Mouse (Mus musculus) forebrain, embryonic 13.5 days (tissue): ENCODE measurements at regions not wholly inside any gene's neighbourhood (a gene's known extent, or its start where the extent isn't known, plus 50 kb on each side); places are given as distances from the start of the nearest gene placed in this dataset.
"Not testable (repeated sequence)": the region's sequence is repeated elsewhere in the genome, so short reads cannot be mapped to it uniquely, and the experiment has no call there.

Experiments used
- ATAC-seq: fragments of 200-750 bp; cut with Nextera tagmentation; 2 replicates; pipeline ENCODE4 v1.8.0; 2017
- H3K27ac ChIP-seq: fragments of 300-500 bp; sonication (generic); 2 replicates; pipeline ENCODE4 v1.5.1; 2015; ENCODE audit warnings: inconsistent platforms, mild to moderate bottlenecking, moderate library complexity
- H3K27me3 ChIP-seq: fragments of 300-500 bp; sonication (generic); 2 replicates; pipeline ENCODE4 v1.6.1; 2015; ENCODE audit warnings: mild to moderate bottlenecking, inconsistent platforms
- H3K36me3 ChIP-seq: fragments of 300-500 bp; sonication (generic); 2 replicates; pipeline ENCODE4 v1.6.1; 2015; ENCODE audit warnings: mild to moderate bottlenecking, inconsistent platforms; ENCODE audit not compliant: poor library complexity, severe bottlenecking
- H3K4me1 ChIP-seq: fragments of 300-500 bp; sonication (generic); 2 replicates; pipeline ENCODE4 v1.6.1; 2015; ENCODE audit warnings: inconsistent platforms
- H3K4me2 ChIP-seq: fragments of 300-500 bp; sonication (generic); 2 replicates; pipeline ENCODE4 v1.6.1; 2015; ENCODE audit warnings: inconsistent platforms, mild to moderate bottlenecking, moderate library complexity
- H3K4me3 ChIP-seq: fragments of 300-500 bp; sonication (generic); 2 replicates; pipeline ENCODE4 v1.5.1; 2015; ENCODE audit warnings: mild to moderate bottlenecking, inconsistent platforms
- H3K9ac ChIP-seq: fragments of 300-500 bp; sonication (generic); 2 replicates; pipeline ENCODE4 v1.6.1; 2015; ENCODE audit warnings: mild to moderate bottlenecking, inconsistent platforms
- H3K9me3 ChIP-seq: fragments of 300-500 bp; sonication (generic); replicated peaks from 2 replicates; pipeline ENCODE4 v1.6.1; 2016; ENCODE audit warnings: inconsistent platforms
- WGBS: fragments of 180-500 bp; shearing (Covaris S2); methylation state at CpG from one replicate; pipeline ENCODE4 v1.1.7; 2015; 5-methylcytosine and 5-hydroxymethylcytosine counted together

DNA sequence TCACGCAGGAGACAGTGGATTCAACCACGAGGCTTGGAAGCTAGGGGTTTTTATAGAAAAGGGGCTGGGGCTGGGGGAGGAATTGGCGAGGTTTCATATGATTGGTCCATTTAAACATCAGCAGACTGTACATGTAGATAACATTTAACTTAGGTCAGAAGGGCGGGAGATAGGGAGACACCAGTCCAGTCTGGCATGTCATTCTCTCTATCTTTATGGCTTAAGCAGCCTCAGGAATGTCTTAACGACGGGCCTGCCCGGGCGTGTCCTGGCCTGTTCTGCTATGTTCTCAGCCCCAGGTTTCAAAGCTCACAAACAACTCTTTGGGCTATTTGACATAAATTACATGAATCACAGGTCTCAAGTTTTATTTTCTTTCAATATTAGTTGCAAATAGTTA is 910.6 kb downstream of the Abca13 start:
- H3K27ac ChIP-seq, H3K27me3 ChIP-seq, ATAC-seq, H3K36me3 ChIP-seq, H3K4me2 ChIP-seq, H3K4me3 ChIP-seq, H3K9ac ChIP-seq, H3K9me3 ChIP-seq, H3K4me1 ChIP-seq: not testable (repeated sequence)
- 88% methylated on average over 8 of the region's 8 CpGs for WGBS

DNA sequence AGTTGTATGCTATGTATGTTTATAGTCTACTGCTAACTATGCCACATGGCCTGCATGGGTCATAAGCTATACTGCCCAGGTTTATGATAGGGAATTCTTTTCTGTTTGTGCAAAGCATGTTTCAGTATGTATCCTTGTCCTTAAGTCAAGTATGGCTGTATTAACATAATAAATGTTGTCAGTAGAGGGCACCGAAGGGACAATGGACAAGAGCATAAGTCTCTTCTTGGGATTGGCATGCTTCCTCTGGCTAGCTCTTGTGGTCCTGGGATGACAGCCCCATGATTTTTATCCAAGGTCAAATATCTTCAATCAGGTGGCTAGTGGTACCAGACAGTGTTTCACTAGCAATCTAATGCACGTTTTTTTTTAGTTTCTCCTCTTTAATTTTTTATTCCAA is 913.3 kb downstream of the Abca13 start:
- Histone ChIP-seq H3K9me3 (no peaks in the 10 kb centered on the region), H3K4me3 (no peak overlapping the region)

DNA sequence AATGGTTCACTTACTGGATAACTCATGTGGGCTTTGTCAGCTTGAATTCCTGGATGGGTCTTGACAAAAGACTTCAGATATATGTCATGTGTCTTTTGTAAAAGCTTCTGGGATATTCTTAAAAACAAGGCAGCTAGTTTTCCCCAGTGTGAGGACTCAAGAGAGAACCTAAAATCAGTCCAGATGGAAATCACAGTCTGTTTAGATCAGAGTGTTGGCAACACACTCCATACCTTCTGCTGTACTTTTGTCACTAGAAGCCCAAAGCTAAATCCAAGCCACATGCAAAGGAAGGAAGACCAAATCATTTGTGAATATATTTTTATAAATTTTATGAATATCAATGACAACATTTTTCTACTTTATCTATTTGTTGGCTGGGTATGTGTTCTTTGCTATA is 950.4 kb downstream of the Abca13 start:
- Histone ChIP-seq H3K4me3 (no peak overlapping the region), H3K9me3 (no peaks in the 10 kb centered on the region), H3K4me2 (no peak overlapping the region), H3K36me3 (no peaks in the 10 kb centered on the region), H3K4me1 (no peaks in the 10 kb centered on the region), H3K27ac (no peak overlapping the region), H3K27me3 (no peaks in the 10 kb centered on the region), H3K9ac (no peak overlapping the region)
- no peak; the same call in 1 of the 2 replicates for ATAC-seq

More for the DNA sequence above, 913.3 kb downstream of the Abca13 start:
- 85% methylated on average over 2 of the region's 2 CpGs for WGBS
- H3K9ac ChIP-seq, result no peak overlapping the region
- no peaks in the 10 kb centered on the region for H3K27me3 ChIP-seq
- H3K4me1 ChIP-seq, result no peaks in the 10 kb centered on the region
- H3K27ac ChIP-seq, result no peak overlapping the region
- H3K36me3 ChIP-seq, result no peaks in the 10 kb centered on the region
- no peak overlapping the region for H3K4me2 ChIP-seq
- ATAC-seq, result no peak

DNA sequence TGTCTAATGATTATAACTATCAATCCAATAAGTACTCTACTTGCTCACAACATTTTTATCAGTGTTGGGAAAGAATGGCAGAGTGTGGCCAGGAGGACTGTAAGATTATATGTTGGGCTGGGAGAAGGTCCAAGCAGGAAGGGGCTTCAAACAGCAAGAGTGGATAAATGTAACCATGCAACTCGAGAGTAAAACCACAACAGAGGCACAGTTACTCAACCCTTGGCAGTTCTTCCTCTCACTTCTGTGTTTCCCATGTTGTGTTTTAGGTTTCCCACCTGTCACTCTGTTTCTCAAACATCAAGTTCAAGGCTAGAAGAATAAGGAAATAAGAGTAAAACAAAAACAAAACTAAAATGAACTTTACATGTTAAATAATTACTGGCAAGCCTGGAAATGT is 957.4 kb downstream of the Abca13 start:
- no peak for ATAC-seq
- no peaks in the 10 kb centered on the region for H3K9me3 ChIP-seq
- H3K9ac ChIP-seq, result no peak overlapping the region
- WGBS, result 85% methylated on average over 1 of the region's 1 CpGs
- no peaks in the 10 kb centered on the region for H3K27me3 ChIP-seq
- H3K36me3 ChIP-seq, result no peaks in the 10 kb centered on the region
- no peak overlapping the region for H3K27ac ChIP-seq
- no peak overlapping the region for H3K4me3 ChIP-seq
- no peak overlapping the region for H3K4me2 ChIP-seq
- H3K4me1 ChIP-seq, result no peaks in the 10 kb centered on the region

DNA sequence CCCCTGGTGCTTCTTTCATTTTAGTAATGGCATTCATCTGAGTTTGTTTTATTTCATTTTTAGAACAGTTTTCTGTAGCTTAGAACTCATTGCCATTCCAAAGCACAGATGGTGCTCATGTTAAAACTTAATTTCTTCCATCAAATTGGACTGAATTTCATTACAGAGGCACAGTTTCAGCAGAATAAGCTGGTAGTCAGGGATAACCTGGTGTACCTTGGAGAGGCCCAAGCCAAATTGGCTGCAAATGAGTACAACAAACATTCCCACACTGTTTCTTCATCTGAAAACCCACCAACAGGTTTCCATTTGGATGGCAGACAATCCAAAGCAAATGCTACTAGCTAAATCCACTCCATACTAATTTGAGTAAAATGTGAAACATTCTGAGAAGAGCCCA is 960.2 kb upstream of the Vwc2 start:
- Histone ChIP-seq H3K4me3 (no peak overlapping the region), H3K4me2 (no peak overlapping the region), H3K27me3 (no peaks in the 10 kb centered on the region), H3K9me3 (no peaks in the 10 kb centered on the region), H3K4me1 (no peaks in the 10 kb centered on the region), H3K36me3 (no peaks in the 10 kb centered on the region), H3K9ac (no peak overlapping the region), H3K27ac (no peak overlapping the region)
- no peak; the same call in 1 of the 2 replicates for ATAC-seq

DNA sequence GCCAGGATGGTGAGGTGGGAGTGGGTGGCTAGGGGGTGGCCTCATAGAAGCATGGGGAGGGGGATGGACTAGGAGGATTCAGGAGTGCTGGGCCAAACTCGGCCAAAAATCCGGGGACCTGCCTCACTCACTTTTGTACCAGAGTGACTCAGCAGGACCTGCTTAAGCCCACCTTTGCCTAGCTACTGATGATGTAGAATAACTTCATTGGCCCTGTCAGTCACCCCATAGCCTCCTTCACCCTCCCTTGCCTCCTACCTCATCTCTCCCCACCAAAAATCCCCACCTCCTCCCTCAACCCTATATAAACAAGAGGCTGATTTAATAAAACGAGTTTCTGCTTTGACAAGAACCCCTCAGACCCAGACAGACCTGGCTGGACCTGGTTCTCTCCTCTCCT is 920.3 kb upstream of the Vwc2 start:
- H3K4me1 ChIP-seq, result no peaks in the 10 kb centered on the region
- no peak overlapping the region for H3K9ac ChIP-seq
- H3K4me2 ChIP-seq, result no peak overlapping the region
- H3K4me3 ChIP-seq, result no peak overlapping the region
- H3K27ac ChIP-seq, result no peak overlapping the region
- no peaks in the 10 kb centered on the region for H3K27me3 ChIP-seq
- ATAC-seq, result no peak
- H3K9me3 ChIP-seq, result no peaks in the 10 kb centered on the region
- no peaks in the 10 kb centered on the region for H3K36me3 ChIP-seq
- WGBS, result 52% methylated on average over 3 of the region's 3 CpGs

DNA sequence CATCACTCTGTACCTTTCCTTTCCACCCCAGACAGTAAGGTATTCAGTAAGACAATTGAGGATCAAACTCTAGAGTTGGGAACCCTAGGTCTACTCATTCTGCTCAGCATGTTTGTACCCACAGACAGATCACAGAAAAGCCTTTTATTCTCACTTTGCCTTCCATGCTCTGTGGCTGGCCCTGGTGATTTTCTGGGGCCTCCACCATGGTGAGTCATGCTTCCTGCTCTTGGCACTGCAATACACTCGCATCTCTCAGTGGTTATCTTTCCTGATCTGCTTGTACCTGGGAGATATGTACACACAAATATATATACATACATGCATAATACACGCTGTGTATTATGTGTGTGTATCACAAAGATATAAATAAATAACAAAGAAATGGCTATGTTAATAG is 919.2 kb upstream of the Vwc2 start:
- Histone ChIP-seq H3K27ac (no peak overlapping the region), H3K4me2 (no peak overlapping the region), H3K9ac (no peak overlapping the region), H3K9me3 (no peaks in the 10 kb centered on the region), H3K4me1 (no peaks in the 10 kb centered on the region), H3K36me3 (no peaks in the 10 kb centered on the region), H3K27me3 (no peaks in the 10 kb centered on the region), H3K4me3 (no peak overlapping the region)
- no peak for ATAC-seq
- WGBS, result 89% methylated on average over 2 of the region's 2 CpGs

DNA sequence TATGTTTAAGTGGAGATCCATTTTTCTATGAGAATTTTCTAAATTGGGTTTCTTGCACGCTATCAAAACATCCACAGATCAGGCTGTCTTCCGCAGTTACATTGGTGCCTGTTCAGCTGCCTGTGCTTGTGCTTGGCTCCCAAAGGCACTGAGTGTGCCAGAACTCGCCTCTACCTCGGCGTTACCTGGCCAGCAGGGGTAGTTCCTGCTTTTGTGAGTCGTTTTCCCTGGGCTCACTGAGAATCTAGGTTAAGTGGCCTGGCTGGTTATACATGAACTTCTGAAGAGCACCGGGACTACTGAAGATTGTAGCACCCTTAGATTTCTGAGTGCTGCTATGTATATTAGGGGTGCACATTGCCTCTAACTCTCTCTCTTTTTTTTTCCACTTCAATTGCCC is 913.0 kb upstream of the Vwc2 start:
- H3K36me3 ChIP-seq, result no peaks in the 10 kb centered on the region
- no peak overlapping the region for H3K9ac ChIP-seq
- H3K4me2 ChIP-seq, result no peak overlapping the region
- 89% methylated on average over 7 of the region's 7 CpGs for WGBS
- H3K9me3 ChIP-seq, result no peaks in the 10 kb centered on the region
- no peak for ATAC-seq
- no peak overlapping the region for H3K4me3 ChIP-seq
- H3K4me1 ChIP-seq, result no peaks in the 10 kb centered on the region
- no peaks in the 10 kb centered on the region for H3K27me3 ChIP-seq
- H3K27ac ChIP-seq, result no peak overlapping the region

DNA sequence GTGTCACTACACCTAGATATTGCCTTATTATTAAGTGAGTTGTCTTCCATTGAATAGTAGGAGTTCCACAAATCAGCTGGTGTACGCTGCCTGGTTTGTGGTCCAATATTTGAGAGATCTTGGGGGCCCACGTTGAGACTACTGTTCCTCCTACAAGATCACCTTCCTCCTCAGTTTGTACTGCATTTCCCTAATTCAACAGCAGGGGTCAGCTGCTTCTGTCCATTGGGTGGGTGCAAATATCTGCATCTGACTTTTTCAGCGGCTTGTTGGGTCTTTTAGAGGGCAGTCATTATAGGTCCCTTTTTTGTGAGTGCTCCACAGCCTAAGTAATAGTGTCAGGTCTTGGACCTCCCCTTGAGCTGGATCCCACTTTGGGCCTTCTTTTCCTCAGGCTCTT is 908.8 kb upstream of the Vwc2 start:
- Histone ChIP-seq H3K4me1 (no peaks in the 10 kb centered on the region), H3K9me3 (no peaks in the 10 kb centered on the region), H3K36me3 (no peaks in the 10 kb centered on the region), H3K27me3 (no peaks in the 10 kb centered on the region), H3K4me2 (no peak overlapping the region), H3K4me3 (no peak overlapping the region), H3K9ac (no peak overlapping the region), H3K27ac (no peak overlapping the region)
- 76% methylated on average over 3 of the region's 3 CpGs for WGBS
- ATAC-seq, result no peak
